Mouse (Mus musculus) frontal cortex, postnatal 10 days (tissue): Measurements from ENCODE around the gene Haus2.
"Not testable (repeated sequence)": the region's sequence is repeated elsewhere in the genome, so short reads cannot be mapped to it uniquely, and the experiment has no call there.

ENCODE experiments used
- DNase-seq, 2 experiments: peaks; one replicate each; pipeline ENCODE4 v3.0.0; 2022; ENCODE audit warnings: low spot score in 2 of 2, mixed read lengths in 1 of 2

Gene Haus2

GRCm38 (mm10) chr2:120608830-120609723 lies at the start of gene Haus2, which contains the start of gene Lrrc57:
Gene Haus2, plus strand, starts transcription at chr2:120609383.
Gene Lrrc57, minus strand, starts transcription at chr2:120609520.
- DNase-seq, result peak; percentile 85 to 92

- no peak for DNase-seq
Measured at GRCm38 (mm10) chr2:120561524-120561923, 47.7 kb upstream of the Haus2 start.

GRCm38 (mm10) chr2:120562859-120563234 lies 46.3 kb upstream of the Haus2 start:
- no peak for DNase-seq

- peak; percentile 79 to 84 for DNase-seq
Measured at GRCm38 (mm10) chr2:120563235-120563990, 45.8 kb upstream of the Haus2 start, which contains the start of gene Zfp106. Gene Zfp106, minus strand, starts transcription at chr2:120563843.

- not testable (repeated sequence) for DNase-seq
Measured at GRCm38 (mm10) chr2:120564548-120565188, 44.5 kb upstream of the Haus2 start.

- no peak for DNase-seq
Measured at GRCm38 (mm10) chr2:120565363-120565762, 43.8 kb upstream of the Haus2 start.

GRCm38 (mm10) chr2:120566886-120567797 lies 42.0 kb upstream of the Haus2 start, which contains the start of gene Snap23:
Gene Snap23, plus strand, starts transcription at chr2:120567671.
- peak; percentile 91 to 93 for DNase-seq

- no peak for DNase-seq
Measured at GRCm38 (mm10) chr2:120567798-120568320, 41.3 kb upstream of the Haus2 start.

GRCm38 (mm10) chr2:120571081-120571480 lies 38.1 kb upstream of the Haus2 start:
- DNase-seq, result no peak

GRCm38 (mm10) chr2:120572161-120572560 lies 37.0 kb upstream of the Haus2 start:
- DNase-seq, result not testable (repeated sequence)

- DNase-seq, result no peak
Measured at GRCm38 (mm10) chr2:120575121-120575520, 34.1 kb upstream of the Haus2 start.

- no peak for DNase-seq
Measured at GRCm38 (mm10) chr2:120575978-120576377, 33.2 kb upstream of the Haus2 start.

- no peak for DNase-seq
Measured at GRCm38 (mm10) chr2:120577799-120578198, 31.4 kb upstream of the Haus2 start.

GRCm38 (mm10) chr2:120578286-120578685 lies 30.9 kb upstream of the Haus2 start:
- DNase-seq, result no peak

- peak; percentile 19 to 25 for DNase-seq
Measured at GRCm38 (mm10) chr2:120589759-120590158, 19.4 kb upstream of the Haus2 start.

- no peak for DNase-seq
Measured at GRCm38 (mm10) chr2:120592227-120592626, 17.0 kb upstream of the Haus2 start.

- DNase-seq, result no peak
Measured at GRCm38 (mm10) chr2:120597734-120598133, 11.4 kb upstream of the Haus2 start.

- no peak for DNase-seq
Measured at GRCm38 (mm10) chr2:120599506-120599905, 9.7 kb upstream of the Haus2 start.

- DNase-seq, result no peak
Measured at GRCm38 (mm10) chr2:120606021-120606690, 3.0 kb upstream of the Haus2 start.
